Mouse (Mus musculus) layer of hippocampus, adult 8-10 months (tissue): ENCODE results near the gene Ube2b. TPM values are rescaled to one million over a fixed set of nuclear protein-coding genes. Genes with fewer than 3 reads are reported as not detected.

Experiments used
- DNase-seq, 2 experiments: peaks; one replicate each; pipeline ENCODE4 v3.0.0; 2022; ENCODE audit warnings: low spot score in 2 of 2
- total RNA-seq, 4 experiments: library from RNA; stranded (reverse); gene quantifications; 2 replicates each; pipeline ENCODE4 v1.2.4; 2022

Ube2b gene
- total RNA-seq, 4 experiments from 2014 or later = 162 to 207 (median 179) TPM

DNA sequence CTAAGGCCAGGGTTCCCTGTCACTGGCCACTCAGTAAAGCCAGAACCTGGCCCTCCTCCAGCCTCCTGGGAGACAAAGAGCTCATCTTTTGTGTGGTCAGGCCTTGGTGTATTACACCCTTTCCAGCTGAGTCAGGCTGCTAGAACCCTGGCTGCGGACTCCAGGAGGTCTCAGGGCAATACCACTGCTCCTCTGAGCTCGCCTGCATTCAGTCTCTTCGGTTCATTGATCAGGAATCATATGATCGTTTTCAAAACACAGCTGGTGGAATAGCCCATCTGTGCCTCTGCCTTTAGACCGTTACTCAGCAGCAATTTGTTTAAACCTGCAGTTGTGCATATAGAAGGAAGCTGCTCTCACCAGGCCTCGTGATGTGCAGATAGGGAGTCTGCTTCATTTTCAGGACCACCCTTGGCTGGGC is 63.2 kb downstream of the Ube2b start:
- no peak for DNase-seq

GRCm38 (mm10) chr11:51935636-51936434 is 64.7 kb downstream of the Ube2b start:
- no peak for DNase-seq

Other genes with a start within 250 kb of the Ube2b start
- 10 to 100 TPM; 19.4 to 23.8 (median 20.5) TPM for gene Sec24a, start 237.1 kb downstream of the Ube2b start, total RNA-seq
- 10 to 100 TPM; 67.5 to 74.9 (median 70.7) TPM for gene Sar1b, start 237.1 kb downstream of the Ube2b start, total RNA-seq
- gene Jade2, start 143.1 kb downstream of the Ube2b start, total RNA-seq = 10 to 100 TPM; 50.6 to 54.2 (median 52.0) TPM
- 10 to 100 TPM; 35.7 to 42.8 (median 39.5) TPM for gene Cdkn2aipnl, start 33.1 kb downstream of the Ube2b start, total RNA-seq
- 10 to 100 TPM; 13.4 to 17.6 (median 16.1) TPM for gene Cdkl3, start 3.5 kb upstream of the Ube2b start, total RNA-seq
- gene Ppp2ca, start 97.9 kb upstream of the Ube2b start, total RNA-seq = 100 to 1,000 TPM; 102 to 118 (median 110) TPM
- not detected for gene Olfr1373, start 144.8 kb upstream of the Ube2b start, total RNA-seq
- not detected for gene Olfr1371, start 213.2 kb upstream of the Ube2b start, total RNA-seq
- gene Skp1a, start 231.2 kb upstream of the Ube2b start, total RNA-seq = 100 to 1,000 TPM; 433 to 496 (median 439) TPM